Mouse (Mus musculus) cerebellum, postnatal 10 days (tissue): ENCODE measurements around the gene Trim72.
"Not testable (repeated sequence)": the region's sequence is repeated elsewhere in the genome, so short reads cannot be mapped to it uniquely, and the experiment has no call there.

Experiments
- DNase-seq, 2 experiments: peaks; one replicate each; pipeline ENCODE4 v3.0.0; 2021; ENCODE audit warnings: mixed read lengths in 2 of 2

Trim72 gene

GRCm38 (mm10) chr7:128009715-128010340, 6.1 kb downstream of the Trim72 start:
- DNase-seq = peak in 1 of 2 experiments; percentile 28

GRCm38 (mm10) chr7:128012136-128012780, 8.5 kb downstream of the Trim72 start:
- DNase-seq = peak in 1 of 2 experiments; percentile 30

GRCm38 (mm10) chr7:128013116-128013515, 9.4 kb downstream of the Trim72 start:
- DNase-seq = no peak

- not testable (repeated sequence) for DNase-seq
Observed at GRCm38 (mm10) chr7:128016134-128016533, 12.4 kb downstream of the Trim72 start.

GRCm38 (mm10) chr7:128016650-128017049, 12.9 kb downstream of the Trim72 start:
- DNase-seq = no peak

- DNase-seq = no peak
Observed at GRCm38 (mm10) chr7:128018275-128018674, 14.5 kb downstream of the Trim72 start.

- DNase-seq = no peak
Observed at GRCm38 (mm10) chr7:128019187-128019586, 15.4 kb downstream of the Trim72 start.

- peak in 1 of 2 experiments; percentile 12 for DNase-seq
Observed at GRCm38 (mm10) chr7:128022974-128023373, 19.2 kb downstream of the Trim72 start.

GRCm38 (mm10) chr7:128023565-128023964, 19.8 kb downstream of the Trim72 start:
- DNase-seq = no peak

GRCm38 (mm10) chr7:128024364-128024763, 20.6 kb downstream of the Trim72 start:
- no peak for DNase-seq

GRCm38 (mm10) chr7:128024932-128025331, 21.2 kb downstream of the Trim72 start:
- no peak for DNase-seq

GRCm38 (mm10) chr7:128025381-128025780, 21.6 kb downstream of the Trim72 start:
- no peak for DNase-seq

- peak; percentile 48 to 51 for DNase-seq
Observed at GRCm38 (mm10) chr7:128031403-128031976, 27.7 kb downstream of the Trim72 start.

- DNase-seq = no peak
Observed at GRCm38 (mm10) chr7:128032290-128032988, 28.7 kb downstream of the Trim72 start.

GRCm38 (mm10) chr7:128032989-128033293, 29.2 kb downstream of the Trim72 start:
- DNase-seq = no peak

- no peak for DNase-seq
Observed at GRCm38 (mm10) chr7:128033616-128034015, 29.9 kb downstream of the Trim72 start.

GRCm38 (mm10) chr7:128042161-128042820, 38.5 kb downstream of the Trim72 start:
- DNase-seq = not testable (repeated sequence)

GRCm38 (mm10) chr7:128044142-128044785, 40.5 kb downstream of the Trim72 start:
- DNase-seq = peak; percentile 25 to 39

GRCm38 (mm10) chr7:128045640-128046039, 41.9 kb downstream of the Trim72 start:
- DNase-seq = no peak

GRCm38 (mm10) chr7:128048819-128049218, 45.1 kb downstream of the Trim72 start:
- DNase-seq = no peak

- no peak for DNase-seq
Observed at GRCm38 (mm10) chr7:128049254-128049653, 45.5 kb downstream of the Trim72 start.

GRCm38 (mm10) chr7:128050739-128051138, 47.0 kb downstream of the Trim72 start:
- DNase-seq = no peak

- DNase-seq = no peak
Observed at GRCm38 (mm10) chr7:128053061-128053460, 49.3 kb downstream of the Trim72 start.
